Mouse (Mus musculus): ENCODE results near the gene Cpeb4.

Gene Cpeb4

DNA sequence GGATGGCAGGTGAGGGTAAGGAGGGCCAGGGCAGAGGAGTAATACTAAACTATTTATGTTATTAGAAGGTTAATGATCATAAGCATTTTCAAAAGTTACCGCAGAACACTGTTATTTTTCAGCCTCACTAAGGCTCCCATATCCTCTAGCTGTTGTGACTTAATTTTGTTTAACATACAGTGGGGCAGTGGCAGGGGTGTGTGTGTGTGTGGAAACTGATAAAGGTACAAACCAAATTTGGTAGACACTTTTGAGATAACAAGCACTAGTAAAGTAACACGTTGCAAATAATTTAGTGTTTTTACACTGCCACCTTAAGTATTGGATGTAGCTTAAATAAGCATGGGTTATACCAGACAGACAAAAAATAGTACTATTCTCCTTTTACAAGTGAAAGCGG, 24.9 kb downstream of the Cpeb4 start:
- DNase-seq (ENCODE audit: low spot score in 2 of 2): no peak

DNA sequence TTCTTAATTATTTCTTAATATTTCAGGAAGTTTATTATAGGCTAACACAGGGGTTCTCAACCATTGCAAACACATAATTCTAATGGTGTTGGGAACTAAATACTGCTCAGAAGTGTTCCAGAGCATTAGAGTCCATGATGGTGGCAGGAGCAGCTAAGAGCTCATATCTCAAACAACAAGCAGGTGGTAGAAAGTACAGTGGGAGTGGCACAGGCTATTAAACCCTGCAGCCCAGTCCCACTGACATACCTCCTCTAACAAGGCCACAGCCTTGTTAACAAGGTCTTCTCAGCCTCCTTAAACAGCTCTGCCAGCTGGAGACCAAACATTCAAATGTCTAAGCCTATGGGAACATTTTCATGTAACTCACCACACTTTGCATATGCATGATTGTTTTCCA, 27.2 kb downstream of the Cpeb4 start:
- no peak for DNase-seq (ENCODE audit: low spot score in 2 of 2)

DNA sequence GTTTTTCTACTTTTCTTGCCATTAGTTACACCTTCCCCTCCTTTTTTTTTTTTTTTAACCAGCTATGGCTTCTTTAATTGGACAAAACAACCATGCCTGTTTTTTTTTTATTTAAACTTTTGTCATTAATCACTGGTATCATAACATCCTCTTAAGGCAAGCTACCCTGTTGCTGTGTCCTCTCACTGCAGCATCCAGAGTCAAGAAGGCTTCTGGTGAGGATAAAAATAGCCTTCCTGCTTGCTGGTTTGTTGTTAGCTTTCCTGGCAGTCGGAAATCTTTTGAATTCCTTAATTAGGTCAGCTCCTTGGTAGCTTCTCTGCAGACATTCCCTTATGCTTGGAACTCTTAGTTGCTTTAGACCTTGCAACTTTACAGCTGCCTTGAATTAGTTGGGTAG, 28.7 kb downstream of the Cpeb4 start:
- DNase-seq (ENCODE audit: low spot score in 2 of 2): no peak

DNA sequence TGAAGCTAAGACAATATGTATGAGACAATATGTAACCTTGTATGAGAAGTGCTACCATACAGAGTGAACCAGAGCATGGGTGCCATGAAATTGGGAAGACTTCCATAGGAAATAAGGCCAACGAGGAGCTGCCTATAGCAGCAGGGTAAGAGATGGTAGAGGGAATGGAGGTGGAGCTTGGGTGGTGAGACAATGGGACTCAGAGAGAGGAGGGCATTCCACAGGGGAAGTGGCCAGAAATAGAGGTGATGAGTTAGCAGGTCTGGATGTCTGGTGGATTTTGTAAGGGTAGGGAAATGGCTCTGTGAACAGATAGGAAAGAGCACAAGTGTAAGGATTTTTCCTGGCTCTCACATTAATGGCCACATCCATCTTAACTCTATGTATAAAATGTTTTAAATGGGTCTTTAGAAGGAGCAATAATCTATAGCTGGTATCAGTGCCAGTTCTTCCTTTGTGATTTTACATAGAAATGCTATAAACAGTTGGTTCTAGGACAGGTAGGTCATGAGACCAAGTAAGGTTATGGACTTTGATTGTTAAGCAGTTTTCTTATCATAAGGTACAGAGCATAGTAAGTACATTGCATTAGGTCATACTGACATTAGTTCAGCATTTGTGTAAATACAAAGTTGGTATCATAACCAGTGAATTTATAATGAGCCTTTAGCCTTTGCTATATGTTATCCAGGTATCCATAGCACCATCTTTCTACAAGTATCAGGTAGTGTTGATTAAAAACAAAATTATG, 30.4 kb downstream of the Cpeb4 start:
- no peak for DNase-seq (ENCODE audit: low spot score in 2 of 2)

DNA sequence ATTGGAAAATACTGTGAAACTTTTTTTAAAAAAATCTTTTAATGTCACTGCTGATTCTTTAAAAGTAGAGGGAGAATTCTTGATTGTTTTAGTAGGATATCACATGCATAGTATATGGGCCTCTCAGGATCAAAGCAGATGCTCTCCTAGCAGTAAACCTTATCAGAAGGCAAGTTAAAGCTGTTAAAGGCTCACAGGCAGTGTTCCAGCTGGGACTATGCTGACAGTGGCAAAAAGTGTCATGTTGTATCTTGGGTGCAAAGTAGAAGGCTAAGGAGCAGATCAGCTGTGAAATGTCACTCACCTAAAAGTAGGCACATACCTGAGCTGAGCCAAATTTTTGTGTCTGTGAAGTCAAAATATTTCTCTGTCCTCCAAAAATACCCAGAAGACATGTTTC, 34.5 kb downstream of the Cpeb4 start:
- no peak for DNase-seq (ENCODE audit: low spot score in 2 of 2)

DNA sequence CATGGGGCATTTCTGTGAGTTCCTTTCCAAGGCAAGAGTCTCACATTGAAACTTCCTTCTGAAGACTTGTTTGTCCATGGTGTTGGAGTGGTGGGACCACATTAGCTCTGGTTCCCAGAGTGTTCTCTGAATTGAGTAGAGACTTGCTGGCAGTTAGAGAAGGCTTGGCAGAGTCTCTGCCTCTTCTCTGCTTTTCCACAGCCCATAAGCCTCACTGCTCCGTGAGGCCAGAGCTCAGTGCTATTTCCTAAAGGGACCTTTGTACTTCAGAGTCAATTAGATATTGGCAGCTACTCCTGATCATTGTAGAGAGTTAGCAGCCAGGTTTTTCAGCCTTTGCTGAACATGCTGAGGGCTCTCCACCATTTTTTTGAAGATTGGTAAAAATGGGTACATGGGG, 35.6 kb downstream of the Cpeb4 start:
- DNase-seq (ENCODE audit: low spot score in 2 of 2): no peak

DNA sequence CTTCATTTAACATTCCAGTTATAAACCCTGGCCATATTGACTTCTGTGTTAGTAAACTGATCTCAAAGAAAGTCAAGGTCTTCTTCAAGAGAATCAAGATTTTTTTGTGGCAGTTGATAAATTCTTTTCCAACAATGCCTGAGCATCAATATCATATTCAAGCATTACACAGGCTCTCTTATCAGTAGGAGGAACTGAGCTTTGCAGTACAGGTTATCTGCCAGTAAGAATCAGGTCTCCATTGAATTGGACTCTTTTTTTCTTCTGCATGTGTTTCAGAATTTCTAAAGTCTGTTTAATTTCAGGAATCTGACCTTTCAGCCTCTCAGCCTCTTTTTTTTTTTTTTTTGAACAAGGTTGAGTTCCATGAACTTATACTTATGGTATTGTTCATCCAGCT, 40.9 kb downstream of the Cpeb4 start:
- no peak for DNase-seq (ENCODE audit: low spot score in 2 of 2)

DNA sequence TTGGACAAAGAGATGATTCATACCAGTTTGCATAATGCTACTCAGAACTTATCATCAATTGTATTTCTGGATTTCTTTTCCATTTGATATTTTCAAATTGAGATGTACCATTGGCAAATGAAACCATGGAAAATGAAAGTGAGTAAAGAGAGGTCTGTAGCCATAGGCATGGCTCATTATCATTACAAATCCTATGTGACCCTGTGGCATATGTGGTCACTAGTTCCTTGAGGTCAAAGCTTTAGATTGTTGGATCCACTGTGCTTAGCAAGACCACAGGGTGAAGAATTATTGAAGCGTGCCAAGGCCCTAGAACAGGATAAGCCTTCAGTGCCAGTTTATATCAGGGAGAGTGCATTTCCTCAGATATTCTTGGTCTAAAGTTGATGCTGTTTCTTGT, 45.8 kb downstream of the Cpeb4 start:
- no peak for DNase-seq (ENCODE audit: low spot score in 2 of 2)

DNA sequence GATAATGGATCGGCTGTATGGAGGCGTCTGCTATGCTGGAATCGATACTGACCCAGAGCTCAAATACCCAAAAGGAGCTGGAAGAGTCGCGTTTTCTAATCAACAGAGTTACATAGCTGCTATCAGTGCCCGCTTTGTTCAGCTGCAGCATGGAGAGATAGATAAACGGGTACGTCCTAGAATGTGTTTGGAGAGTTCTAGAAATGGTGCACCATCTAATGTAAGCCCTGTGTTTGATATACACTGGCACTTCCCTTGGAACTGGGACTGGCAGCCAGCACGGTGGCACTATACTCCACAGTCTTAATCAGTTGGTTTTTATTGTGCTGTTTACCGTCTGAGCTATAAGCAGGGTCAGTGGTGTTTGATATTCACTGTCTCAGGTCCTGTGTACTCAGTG, 58.0 kb downstream of the Cpeb4 start:
- no peak for DNase-seq (ENCODE audit: low spot score in 2 of 2)

DNA sequence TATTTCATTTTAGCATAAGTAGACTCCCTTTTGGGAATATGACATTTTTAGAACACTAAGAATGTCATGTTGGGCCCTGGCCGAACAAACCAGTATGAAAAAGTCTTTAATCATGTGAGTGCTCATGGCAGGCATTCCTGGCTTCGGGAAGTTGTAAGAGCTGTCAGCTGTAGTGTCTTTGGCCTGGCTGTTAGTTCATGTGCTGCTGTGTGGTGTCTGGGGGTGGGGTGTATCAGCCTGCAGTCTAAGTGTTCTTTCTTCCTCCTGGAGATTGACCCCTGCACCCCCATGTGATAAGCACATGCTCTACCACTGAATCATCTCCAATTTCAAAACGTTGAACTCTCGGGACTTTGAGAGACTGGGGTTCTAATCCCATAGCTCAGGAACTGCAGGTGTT, 63.6 kb downstream of the Cpeb4 start:
- DNase-seq (ENCODE audit: low spot score in 2 of 2): no peak

DNA sequence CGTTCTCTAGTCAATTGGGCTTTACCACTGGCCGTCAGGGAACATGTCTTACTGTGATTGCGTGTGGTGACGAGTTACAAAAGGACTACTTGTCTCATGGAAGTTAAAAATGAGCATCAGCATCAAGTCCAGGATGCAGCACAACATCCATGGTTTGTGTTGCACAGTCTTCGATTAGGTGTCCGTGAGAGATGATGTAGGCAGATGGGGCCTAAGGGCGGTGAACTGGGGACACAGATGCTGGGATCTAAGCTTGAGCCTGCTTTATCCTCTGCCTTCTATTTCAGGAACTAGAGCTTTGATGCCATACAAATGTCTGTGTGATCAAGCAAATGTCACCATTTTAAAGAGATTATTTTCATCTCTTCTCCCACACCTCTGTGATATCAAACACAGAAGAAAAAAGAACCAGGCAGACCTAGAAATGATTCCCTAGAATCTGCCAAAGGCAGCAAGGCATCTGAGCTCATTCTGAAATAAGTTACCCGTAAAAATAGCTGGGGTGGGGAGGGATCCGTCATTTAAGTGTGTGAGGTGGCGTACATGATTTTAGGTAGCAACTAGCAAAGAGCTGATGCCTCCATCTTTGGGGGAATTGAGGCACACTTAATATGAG, 65.0 kb downstream of the Cpeb4 start:
- DNase-seq (ENCODE audit: low spot score in 2 of 2): no peak

DNA sequence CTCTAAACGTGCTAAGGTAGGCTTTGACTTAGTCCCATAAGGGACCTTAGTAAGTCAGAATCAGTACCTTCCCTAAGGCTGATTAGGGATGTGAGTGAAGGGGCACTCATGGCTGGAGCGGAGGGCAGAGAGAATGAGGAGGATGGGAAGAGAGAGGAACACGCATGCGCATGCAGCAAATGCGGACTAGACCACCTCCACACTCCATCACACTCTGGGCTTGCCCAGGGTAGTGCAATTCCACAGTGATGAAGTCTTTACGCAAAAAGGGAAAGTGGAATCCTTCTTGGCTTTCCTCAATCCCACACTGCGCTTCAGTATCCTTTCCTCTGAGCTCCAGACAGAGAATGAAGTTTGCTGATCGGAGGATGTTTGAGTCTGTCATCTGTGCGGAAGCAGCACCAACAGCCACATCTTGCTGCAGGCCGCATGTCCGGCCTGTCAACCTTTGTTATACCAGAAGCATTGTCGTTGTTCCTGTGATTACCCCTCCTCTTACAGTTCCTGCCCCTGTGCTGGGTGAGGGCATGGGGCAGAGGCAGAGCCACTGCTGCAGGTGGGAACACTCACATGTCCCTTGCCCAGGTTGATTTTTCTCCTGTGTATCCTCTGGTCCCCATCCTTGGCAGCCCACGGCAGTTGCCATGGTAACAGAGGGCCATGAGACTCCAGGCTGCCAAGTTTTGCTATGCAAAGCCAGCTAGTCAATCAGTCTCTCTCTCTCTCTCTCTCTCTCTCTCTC, 69.1 kb downstream of the Cpeb4 start:
- DNase-seq (ENCODE audit: low spot score in 2 of 2): peak; percentile 57 to 61

DNA sequence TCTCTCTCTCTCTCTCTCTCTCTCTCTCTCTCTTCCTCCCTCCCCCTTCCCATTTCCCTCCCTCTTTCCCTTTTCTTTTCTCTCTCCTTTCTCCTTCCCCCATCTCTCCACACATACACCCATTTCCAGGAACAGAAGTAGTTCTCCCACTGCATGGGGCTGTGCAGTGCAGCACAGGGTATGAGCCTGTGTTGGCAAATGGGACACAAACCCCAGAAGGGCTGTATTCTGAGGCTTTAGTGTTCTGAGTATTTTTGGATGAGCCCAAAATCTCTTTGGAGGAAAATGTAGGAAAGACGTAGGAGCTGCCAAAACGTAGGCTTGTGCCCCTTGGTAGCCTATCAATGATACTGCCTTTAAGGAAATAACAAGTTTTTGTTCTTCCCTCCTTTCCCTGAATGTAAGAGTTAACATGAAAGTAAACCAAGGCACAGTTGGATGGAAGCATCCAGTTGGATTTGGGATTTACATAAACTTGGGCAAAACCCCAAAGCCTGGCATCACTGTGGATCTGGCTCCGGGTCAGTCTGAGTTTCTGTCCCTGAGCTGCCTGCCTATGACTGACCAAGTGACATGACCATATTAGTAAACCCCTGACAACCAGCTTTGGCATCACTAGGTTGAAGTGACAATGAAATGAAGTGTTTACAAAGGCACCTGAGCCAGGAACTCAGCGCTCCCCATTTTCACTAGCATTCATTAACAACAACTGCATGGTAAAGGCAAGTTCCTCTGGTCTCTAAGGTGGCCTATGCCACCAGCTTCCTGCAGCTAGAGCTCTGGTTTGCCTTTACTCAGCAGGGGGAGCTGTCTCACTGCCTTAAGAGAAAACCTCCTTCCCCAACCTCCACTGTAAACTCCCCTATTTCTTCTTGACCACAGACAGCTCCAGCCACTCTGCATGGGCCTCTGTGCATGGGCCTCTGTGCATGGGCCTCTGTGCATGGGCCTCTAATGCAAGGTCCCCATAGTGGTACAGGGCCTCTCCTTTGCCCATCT, 69.9 kb downstream of the Cpeb4 start:
- DNase-seq (ENCODE audit: low spot score in 2 of 2): no peak

DNA sequence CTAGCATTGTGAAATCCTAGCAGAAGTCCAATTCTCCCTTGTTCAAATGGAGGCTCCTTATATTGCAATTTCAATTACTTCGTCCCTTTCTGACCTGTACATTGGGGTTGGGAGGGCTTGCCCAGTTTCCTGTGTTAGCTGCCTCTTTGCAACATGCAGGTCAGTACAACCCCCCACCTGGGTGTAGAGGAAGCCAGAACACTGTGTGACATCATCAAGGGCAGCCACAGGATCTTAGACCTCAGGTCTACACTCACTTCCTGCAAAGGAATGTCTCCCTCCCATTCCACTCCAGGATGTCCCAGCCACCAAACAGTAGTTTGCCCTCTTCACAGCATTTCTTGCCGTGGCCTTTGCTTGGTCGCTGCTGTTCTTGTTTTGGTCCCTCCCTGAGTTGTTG, 73.5 kb downstream of the Cpeb4 start:
- no peak for DNase-seq (ENCODE audit: low spot score in 2 of 2)

DNA sequence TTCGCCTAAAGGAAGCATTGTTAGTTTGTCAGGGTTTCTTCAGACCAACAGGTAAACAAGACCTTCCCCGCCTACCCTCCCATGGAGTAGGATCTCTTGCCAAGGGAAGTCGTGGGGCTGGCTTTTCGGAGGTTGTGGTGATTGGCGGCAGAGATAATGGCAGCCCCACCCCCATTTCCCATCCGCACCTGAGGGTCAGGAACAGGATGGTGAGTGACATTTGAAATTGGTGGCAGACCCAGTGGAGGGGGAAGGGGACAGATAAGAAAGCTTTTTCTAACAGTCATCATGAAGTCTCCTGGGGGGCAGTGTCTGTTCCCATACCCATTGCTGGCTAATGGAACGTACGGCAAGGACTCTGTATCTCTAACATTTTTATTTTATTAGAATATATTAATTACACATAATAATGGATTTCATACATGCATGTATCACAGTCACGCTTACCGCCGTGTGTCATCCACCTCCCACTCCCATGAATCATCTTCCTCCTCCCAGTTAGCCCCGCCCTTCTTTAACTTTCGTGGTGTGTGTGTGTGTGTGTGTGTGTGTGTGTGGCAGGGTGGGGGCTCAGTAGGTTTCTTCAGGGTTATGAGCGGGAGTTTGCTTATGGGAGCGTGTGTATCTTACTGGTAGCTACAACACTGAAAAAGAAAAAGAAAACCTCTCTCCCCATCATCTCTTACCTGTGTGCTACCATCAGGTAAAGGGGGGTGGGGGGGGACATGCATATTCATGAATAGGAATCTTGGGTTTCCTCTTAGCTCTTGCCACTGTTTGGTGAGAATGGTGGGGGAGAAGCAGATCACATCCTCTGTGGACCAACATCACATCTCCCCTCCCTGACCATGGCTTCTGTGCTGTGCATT, 76.7 kb downstream of the Cpeb4 start:
- DNase-seq (ENCODE audit: low spot score in 2 of 2): no peak

DNA sequence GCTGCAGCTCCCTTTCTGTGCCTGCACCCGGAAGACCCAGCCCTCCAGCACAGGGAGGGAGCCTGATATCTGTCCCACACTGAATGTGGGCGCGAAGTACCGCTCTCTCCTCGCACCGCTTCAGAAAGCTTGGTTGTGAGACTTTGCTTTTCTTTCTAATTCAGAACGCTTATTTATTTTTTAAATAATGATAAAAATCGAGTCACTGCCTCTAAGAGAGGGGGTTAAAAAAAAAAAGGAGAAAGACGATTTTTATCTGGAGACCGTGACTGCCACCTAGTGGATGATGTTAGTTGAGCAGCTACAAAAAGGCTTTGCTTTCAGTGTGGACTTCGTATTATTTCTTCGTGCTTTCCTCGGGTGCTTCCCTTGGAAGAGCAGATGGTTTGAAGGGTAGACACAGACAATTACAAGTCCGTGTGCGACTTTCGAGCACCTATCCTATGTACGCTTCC, 77.3 kb downstream of the Cpeb4 start:
- peak in 1 of 2 experiments; percentile 81 for DNase-seq (ENCODE audit: low spot score in 2 of 2)

DNA sequence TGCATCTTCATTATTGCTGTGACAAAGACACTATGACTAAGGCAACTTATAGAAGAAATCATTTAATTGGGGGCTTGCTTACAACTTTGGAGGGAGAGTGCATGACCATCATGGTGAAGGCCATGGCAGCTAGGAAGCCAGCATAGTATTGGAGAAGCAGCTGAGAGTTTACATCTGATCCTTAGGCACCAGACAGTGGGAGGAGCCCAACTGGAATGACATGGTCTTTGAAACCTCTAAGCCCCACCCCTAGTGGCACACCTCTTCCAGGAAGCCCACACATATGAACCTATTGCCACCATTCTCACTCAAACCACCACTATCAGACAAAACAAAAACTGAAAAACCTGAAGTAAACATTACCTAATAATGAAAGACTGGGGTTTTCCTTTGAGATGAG, 88.1 kb downstream of the Cpeb4 start:
- DNase-seq (ENCODE audit: low spot score in 2 of 2): no peak

DNA sequence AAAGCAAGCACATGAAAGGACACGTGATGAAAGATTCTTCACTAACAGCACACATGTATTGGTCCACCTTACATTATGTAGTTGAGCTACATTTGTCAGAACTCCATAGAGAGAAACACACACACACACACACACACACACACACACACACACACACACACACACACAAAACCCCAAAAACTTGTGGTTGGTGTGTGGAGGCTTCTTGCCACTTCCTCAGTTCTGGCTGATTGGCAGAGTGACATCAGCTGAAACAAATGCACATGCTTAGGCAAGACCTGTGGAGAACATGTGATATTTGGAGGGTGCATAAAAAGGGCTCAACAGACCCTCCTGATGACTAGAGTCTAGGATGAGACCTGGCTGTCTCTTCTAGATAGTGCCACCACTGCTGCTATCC, 92.0 kb downstream of the Cpeb4 start:
- DNase-seq (ENCODE audit: low spot score in 2 of 2): no peak

DNA sequence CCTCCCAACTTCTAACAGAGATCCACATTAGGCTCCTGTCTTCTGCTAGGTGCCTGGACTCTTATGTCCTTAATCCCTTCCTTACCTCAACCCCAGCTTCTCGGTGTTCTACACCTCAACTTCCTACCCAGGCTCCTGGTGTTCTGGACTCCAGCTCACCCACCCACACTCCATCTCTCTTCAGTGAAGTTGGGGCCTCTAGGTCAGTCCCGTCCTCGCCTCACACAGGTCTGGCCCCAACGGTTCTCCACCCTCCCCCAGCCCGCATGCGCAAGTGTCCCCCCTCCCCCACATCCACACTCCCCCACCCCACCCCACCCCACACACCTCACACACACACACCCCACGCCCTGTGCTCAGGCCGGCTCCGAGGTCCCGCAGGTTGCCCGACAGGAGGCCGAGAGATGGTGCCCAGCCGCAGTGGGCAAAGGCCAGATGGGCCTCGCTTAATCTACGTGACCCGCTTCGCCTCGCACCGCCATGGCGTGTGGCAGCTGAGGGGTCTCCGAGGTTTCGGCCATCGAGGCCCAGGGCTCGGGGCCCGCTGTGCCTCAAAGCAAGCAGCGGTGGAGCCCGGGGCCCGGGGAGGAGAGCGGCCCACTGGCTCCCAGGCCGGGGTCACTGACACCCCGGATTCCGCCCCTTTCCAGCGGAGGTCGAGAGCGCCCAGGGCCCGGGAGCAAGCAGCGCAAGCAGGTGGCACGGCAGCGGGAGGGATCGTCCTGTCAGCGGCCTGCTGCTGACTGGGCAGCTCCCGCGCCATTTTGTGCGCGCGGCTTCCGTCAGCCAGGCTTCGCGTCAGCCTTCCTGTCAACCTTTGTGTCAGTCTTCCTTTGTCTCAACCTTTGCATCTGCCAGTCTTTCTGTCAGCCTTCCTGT, 93.5 kb downstream of the Cpeb4 start, which contains the start of gene 4930524B15Rik:
TSS of gene 4930524B15Rik (plus strand) at position 337 of the 879 bp plus-strand sequence.
- DNase-seq (ENCODE audit: low spot score in 2 of 2): no peak

DNA sequence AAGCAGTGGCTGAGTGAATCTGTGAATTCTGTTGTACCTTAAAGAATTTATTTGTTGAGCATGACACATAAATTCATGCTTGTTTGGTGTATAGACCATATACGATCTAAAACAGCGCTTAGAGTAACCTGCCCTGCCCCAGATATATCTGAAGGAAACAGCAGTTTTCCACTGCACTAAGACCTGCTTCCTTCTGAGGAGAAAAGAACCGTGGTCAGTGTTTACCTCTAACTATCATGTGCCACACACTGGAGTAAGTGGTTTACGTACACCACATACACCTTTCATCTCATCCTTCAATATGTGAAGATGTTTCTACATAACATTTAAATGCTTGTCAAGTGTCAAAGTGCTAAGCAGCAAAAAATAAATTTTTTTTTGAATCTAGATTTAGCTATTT, 102.1 kb downstream of the Cpeb4 start:
- DNase-seq (ENCODE audit: low spot score in 2 of 2): no peak
